Mouse (Mus musculus) hindbrain, postnatal 0 days (tissue): ENCODE measurements around the gene Etfa. TPM values are rescaled to one million over a fixed set of nuclear protein-coding genes. Genes with fewer than 3 reads are reported as not detected.

ENCODE experiments used
- ATAC-seq: fragments of 200-750 bp; cut with Nextera tagmentation; 2 replicates; pipeline ENCODE4 v1.8.0; 2017; ENCODE audit warnings: mild to moderate bottlenecking, moderate TSS enrichment, moderate library complexity
- DNase-seq: peaks from one replicate; pipeline ENCODE4 v3.0.0-alpha.2; 2015; ENCODE audit warnings: low spot score
- H3K27ac ChIP-seq: fragments of 300-500 bp; sonication (generic); 2 replicates; pipeline ENCODE4 v1.5.1; 2014; ENCODE audit warnings: mild to moderate bottlenecking
- H3K27me3 ChIP-seq: fragments of 300-500 bp; sonication (generic); 2 replicates; pipeline ENCODE4 v1.6.1; 2014; ENCODE audit warnings: low read length, mixed read lengths; ENCODE audit not compliant: insufficient read depth
- H3K36me3 ChIP-seq: fragments of 300-500 bp; sonication (generic); 2 replicates; pipeline ENCODE4 v1.6.1; 2014; ENCODE audit warnings: low read length, mixed read lengths; ENCODE audit not compliant: insufficient read depth
- H3K4me1 ChIP-seq: fragments of 300-500 bp; sonication (generic); 2 replicates; pipeline ENCODE4 v1.6.1; 2014; ENCODE audit warnings: antibody characterized with exemption, low read length, mixed read lengths; ENCODE audit not compliant: insufficient read depth
- H3K4me2 ChIP-seq: fragments of 300-500 bp; sonication (generic); 2 replicates; pipeline ENCODE4 v1.6.1; 2014; ENCODE audit warnings: low read depth, mild to moderate bottlenecking, low read length, moderate library complexity, mixed read lengths
- H3K4me3 ChIP-seq: fragments of 300-500 bp; sonication (generic); 2 replicates; pipeline ENCODE4 v1.5.1; 2014; ENCODE audit warnings: low read length
- H3K9ac ChIP-seq: fragments of 300-500 bp; sonication (generic); replicated peaks from 2 replicates; pipeline ENCODE4 v1.6.1; 2014; ENCODE audit warnings: mild to moderate bottlenecking, low read length, moderate library complexity, mixed read lengths
- H3K9me3 ChIP-seq: fragments of 300-500 bp; sonication (generic); 2 replicates; pipeline ENCODE4 v1.6.1; 2016; ENCODE audit warnings: low read length, mixed read lengths
- CTCF ChIP-seq: IDR thresholded peaks from 2 replicates; pipeline ENCODE4 v1.5.1; 2016; ENCODE audit warnings: antibody characterized with exemption, control low read depth, low read depth
- WGBS: fragments of 180-500 bp; shearing (Covaris S2); extraction: QIAGEN DNeasy Blood & Tissue Kit; methylation state at CpG from one replicate; pipeline ENCODE4 v1.1.7; 2014; 5-methylcytosine and 5-hydroxymethylcytosine counted together
- polyA plus RNA-seq: library from polyadenylated mRNA; unstranded; fragments of >200 nt; fragmentation: Nextera tagmentation; extraction: Ambion mirVana; gene quantifications from 2 replicates; pipeline ENCODE4 v1.2.1, GENCODE M21; 2015
- total RNA-seq: library from RNA; depleted of rRNA; stranded (reverse); fragments of >200 nt; gene quantifications from 2 replicates; pipeline ENCODE4 v1.2.3, GENCODE M21; 2014

The Etfa gene
- total and polyA plus RNA-seq, 2 experiments from 2014 or later = 17.6 to 127 TPM

DNA sequence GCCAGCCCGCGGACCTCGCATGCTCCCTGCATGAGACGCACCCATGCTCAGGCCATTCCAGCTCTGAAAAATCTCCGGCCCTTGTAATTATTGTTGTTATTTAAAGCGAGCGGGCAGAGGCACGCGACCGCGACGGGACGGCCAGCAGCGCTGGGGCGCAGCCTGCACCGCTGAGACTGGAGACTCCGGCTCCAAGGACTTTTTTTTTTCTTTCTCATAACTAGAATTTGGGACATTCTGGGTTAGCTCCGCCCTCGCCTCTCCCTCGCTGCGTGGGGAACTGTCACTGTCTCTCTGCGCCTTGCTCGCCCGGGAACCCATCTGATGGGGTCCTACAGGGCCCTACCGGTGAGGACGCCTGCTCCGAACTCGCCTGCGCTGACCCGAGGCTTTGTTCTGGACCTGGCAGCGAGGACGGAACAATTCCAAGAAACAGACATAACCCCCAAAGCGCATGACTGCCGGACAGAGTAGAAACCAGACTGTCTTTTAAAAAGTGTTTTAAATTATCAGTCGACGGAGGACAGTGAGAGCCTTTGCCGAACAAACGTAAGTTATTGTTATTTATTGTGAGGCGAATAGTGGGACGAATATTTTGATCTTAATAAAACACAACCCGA, 33.6 kb upstream of the Etfa start:
- Histone ChIP-seq H3K9me3 (no peaks in the 10 kb centered on the region), H3K27me3 (peaks cover 65% of the 10 kb centered on the region), H3K9ac (no peak overlapping the region), H3K4me2 (peak overlapping the region; percentile 31; the same call in 1 of the 2 replicates), H3K4me3 (peak overlapping the region; percentile 11; the same call in 1 of the 2 replicates), H3K36me3 (no peaks in the 10 kb centered on the region), H3K27ac (no peak overlapping the region), H3K4me1 (no peaks in the 10 kb centered on the region; the same call in 1 of the 2 replicates)
- 5% methylated on average over 41 of the region's 41 CpGs for WGBS
- no peak for DNase-seq
- no peak for ATAC-seq
- no peak for TF ChIP-seq CTCF

DNA sequence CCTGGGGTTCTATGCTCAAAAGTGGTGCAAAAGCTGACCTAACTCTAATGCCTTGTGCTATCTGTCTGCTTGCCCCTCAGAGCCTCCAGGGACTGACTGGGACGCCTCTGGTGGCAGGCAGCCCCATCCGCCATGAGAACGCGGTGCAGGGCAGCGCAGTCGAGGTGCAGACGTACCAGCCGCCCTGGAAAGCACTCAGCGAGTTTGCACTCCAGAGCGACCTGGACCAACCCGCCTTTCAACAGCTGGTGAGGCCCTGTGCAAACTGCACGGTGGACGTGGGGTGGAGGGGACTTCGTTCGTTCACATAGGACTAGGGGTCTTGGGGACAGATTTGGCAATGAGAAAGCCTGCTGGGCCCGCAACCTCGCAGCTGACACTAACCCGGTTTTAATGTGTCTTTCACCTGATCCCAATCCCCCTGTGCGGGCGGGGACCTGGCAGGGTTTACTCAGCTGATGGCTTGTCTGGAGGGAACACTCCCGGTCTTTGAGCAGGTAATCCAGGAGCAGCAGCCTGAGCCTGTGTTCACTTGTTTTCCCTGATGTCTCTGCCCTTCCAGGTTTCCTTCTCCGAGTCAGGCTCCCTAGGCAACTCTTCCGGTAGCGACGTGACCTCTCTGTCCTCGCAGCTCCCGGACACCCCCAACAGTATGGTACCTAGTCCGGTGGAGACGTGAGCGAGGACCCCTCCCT, 33.0 kb upstream of the Etfa start:
- DNase-seq (no peak), ATAC-seq (no peak)
- H3K27me3 ChIP-seq = peaks cover 69% of the 10 kb centered on the region
- H3K27ac ChIP-seq = no peak overlapping the region
- TF ChIP-seq CTCF = no peak
- WGBS = 1% methylated on average over 30 of the region's 30 CpGs
- H3K4me1 ChIP-seq = no peaks in the 10 kb centered on the region; the same call in 1 of the 2 replicates
- H3K4me2 ChIP-seq = no peak overlapping the region
- no peak overlapping the region for H3K9ac ChIP-seq
- no peak overlapping the region for H3K4me3 ChIP-seq
- H3K9me3 ChIP-seq = no peaks in the 10 kb centered on the region
- H3K36me3 ChIP-seq = no peaks in the 10 kb centered on the region

DNA sequence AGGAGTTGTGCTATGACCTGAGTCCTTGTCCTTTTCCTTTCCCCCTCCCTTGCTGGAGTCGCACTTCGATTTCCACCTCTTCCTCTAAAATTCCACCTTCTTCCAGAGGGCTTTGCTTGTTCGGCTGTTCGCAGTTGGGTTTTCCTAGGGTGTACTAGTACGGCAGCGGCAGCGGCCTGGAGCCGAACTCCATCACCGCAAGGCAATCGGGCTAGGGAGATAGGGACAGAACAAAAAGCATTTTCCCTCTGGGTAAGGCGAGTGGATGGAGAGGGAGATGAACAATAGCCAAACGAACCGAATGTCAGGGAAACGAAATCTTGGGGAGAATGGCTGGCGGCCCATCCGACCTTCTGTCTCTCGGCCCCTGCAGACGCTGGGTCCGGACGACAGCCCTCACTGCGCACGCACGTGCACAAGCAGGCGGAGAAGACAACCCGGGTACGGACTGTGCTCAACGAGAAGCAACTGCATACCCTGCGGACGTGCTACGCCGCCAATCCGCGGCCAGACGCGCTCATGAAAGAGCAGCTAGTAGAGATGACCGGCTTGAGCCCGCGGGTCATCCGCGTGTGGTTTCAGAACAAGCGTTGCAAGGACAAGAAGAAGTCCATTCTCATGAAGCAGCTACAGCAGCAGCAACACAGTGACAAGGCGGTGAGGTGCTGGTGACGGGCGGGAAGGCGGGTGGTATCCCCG, 31.8 kb upstream of the Etfa start:
- WGBS = under 1% methylated on average over 46 of the region's 46 CpGs
- no peak for TF ChIP-seq CTCF
- Histone ChIP-seq H3K9ac (no peak overlapping the region), H3K4me3 (no peak overlapping the region), H3K4me1 (no peaks in the 10 kb centered on the region; the same call in 1 of the 2 replicates), H3K36me3 (no peaks in the 10 kb centered on the region), H3K9me3 (no peaks in the 10 kb centered on the region), H3K27ac (no peak overlapping the region), H3K4me2 (peak overlapping the region; percentile 14; the same call in 1 of the 2 replicates), H3K27me3 (peaks cover 68% of the 10 kb centered on the region)
- no peak for ATAC-seq
- DNase-seq = no peak

DNA sequence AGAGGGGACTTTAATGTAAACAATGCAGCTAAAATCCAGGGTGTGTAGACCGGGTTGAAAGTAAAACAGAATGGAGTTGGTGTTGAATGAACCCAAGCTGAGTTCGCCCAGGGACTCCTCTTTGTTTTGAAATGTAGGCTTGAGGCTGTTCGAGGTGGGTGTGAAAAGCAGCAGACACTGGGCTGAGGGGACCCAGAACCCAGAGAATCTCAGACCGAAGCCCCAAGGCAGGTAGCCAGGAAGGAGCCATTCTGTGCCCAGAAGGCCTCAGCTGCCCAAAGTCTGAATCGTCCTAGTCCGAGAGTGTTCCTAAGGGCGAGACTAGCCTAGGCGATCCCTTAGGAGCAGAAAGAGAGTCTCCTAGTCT, 31.3 kb upstream of the Etfa start:
- Histone ChIP-seq H3K27ac (no peak overlapping the region), H3K4me2 (no peak overlapping the region), H3K9me3 (no peaks in the 10 kb centered on the region), H3K4me3 (no peak overlapping the region), H3K27me3 (peaks cover 67% of the 10 kb centered on the region), H3K4me1 (no peaks in the 10 kb centered on the region; the same call in 1 of the 2 replicates), H3K9ac (no peak overlapping the region), H3K36me3 (no peaks in the 10 kb centered on the region)
- ATAC-seq (no peak), DNase-seq (no peak)
- no peak for TF ChIP-seq CTCF
- 11% methylated on average over 8 of the region's 8 CpGs for WGBS

DNA sequence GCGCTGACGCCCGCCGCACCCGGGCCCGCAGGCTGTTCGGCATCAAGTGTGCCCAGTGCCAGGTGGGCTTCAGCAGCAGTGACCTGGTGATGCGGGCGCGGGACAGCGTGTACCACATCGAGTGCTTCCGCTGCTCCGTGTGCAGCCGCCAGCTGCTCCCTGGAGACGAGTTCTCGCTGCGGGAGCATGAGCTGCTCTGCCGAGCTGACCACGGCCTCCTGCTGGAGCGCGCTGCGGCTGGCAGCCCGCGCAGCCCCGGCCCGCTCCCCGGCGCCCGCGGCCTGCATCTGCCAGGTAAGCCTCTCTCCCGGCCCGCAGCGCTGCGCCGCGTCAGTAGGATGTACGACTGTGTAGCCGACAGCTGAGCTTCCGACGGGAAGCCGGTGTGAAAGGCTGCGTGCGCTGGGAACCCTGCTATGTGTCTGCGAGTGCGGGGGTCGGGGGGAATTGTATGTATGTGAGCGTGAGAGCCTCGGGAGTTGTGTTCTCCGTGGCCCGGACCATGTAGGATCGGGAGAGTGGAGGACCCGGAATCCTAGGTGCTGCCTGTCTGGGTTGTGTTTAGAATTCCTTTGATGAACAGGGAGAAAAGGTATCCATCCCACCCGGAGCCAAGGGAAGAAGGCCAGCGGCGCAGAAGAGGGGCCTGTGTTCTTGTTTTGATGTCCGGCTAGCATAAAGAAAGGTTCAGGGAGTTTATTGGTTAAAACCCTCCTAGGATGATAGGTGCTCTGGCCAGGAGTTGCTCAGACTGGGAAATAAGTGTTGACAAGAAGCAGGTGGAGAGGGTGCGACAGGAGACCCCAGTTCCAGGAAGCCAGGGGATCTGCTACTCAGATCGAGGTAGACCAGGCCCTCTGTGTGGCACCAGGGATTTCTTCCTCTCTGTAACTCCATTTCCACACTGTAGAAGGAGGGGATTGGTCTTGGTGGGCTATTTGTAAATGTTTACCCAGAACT, 30.6 kb upstream of the Etfa start:
- DNase-seq = no peak
- TF ChIP-seq CTCF = no peak
- H3K36me3 ChIP-seq = no peaks in the 10 kb centered on the region
- peaks cover 65% of the 10 kb centered on the region for H3K27me3 ChIP-seq
- H3K9me3 ChIP-seq = no peaks in the 10 kb centered on the region
- H3K27ac ChIP-seq = no peak overlapping the region
- no peaks in the 10 kb centered on the region; the same call in 1 of the 2 replicates for H3K4me1 ChIP-seq
- ATAC-seq = no peak
- 3% methylated on average over 53 of the region's 59 CpGs for WGBS
- peak overlapping the region; percentile 21 for H3K4me3 ChIP-seq
- H3K4me2 ChIP-seq = peak overlapping the region; percentile 53; the same call in 1 of the 2 replicates
- no peak overlapping the region for H3K9ac ChIP-seq
